Mouse (Mus musculus) liver, embryonic 14.5 days (tissue): ENCODE data around the gene Ddhd1. TPM values are rescaled to one million over a fixed set of nuclear protein-coding genes. Genes with fewer than 3 reads are reported as not detected.

ENCODE experiments used
- ATAC-seq: fragments of 200-750 bp; cut with Nextera tagmentation; 2 replicates; pipeline ENCODE4 v1.8.0; 2017; ENCODE audit warnings: moderate number of reproducible peaks, mild to moderate bottlenecking, moderate library complexity; ENCODE audit not compliant: insufficient read depth
- DNase-seq, 3 experiments: peaks; one replicate each; pipeline ENCODE4 v3.0.0-alpha.2; 2012 to 2013; ENCODE audit warnings: low read depth in 3 of 3, low spot score in 3 of 3
- H3K27ac ChIP-seq: fragments of 300-500 bp; sonication (generic); 2 replicates; pipeline ENCODE4 v1.5.1; 2014; ENCODE audit warnings: moderate library complexity, mild to moderate bottlenecking, control low read depth, inconsistent platforms
- H3K27me3 ChIP-seq: fragments of 300-500 bp; sonication (generic); 2 replicates; pipeline ENCODE4 v1.6.1; 2014; ENCODE audit warnings: mild to moderate bottlenecking, low read length, moderate library complexity; ENCODE audit not compliant: control insufficient read depth, insufficient read depth
- H3K36me3 ChIP-seq: fragments of 300-500 bp; sonication (generic); replicated peaks from 2 replicates; pipeline ENCODE4 v1.6.1; 2014; ENCODE audit warnings: low read depth; ENCODE audit not compliant: control insufficient read depth, insufficient read depth
- H3K4me1 ChIP-seq, 2 experiments: fragments of 200-500 bp in 1 of 2; fragments of 300-500 bp in 1 of 2; sonication (generic) in 1 of 2; replicated peaks; 2 replicates each; pipeline ENCODE4 v1.6.1; 2012 to 2014; ENCODE audit warnings: antibody characterized with exemption in 1 of 2, inconsistent platforms in 1 of 2, low read length in 1 of 2; ENCODE audit not compliant: control insufficient read depth in 2 of 2, insufficient read depth in 2 of 2
- H3K4me2 ChIP-seq: fragments of 300-500 bp; sonication (generic); 2 replicates; pipeline ENCODE4 v1.6.1; 2014; ENCODE audit warnings: low read depth, mild to moderate bottlenecking, control low read depth, moderate library complexity
- H3K4me3 ChIP-seq, 2 experiments: fragments of 200-500 bp in 1 of 2; fragments of 300-500 bp in 1 of 2; sonication (generic) in 1 of 2; 2 replicates each; pipeline ENCODE4 v1.5.1; 2012 to 2014; ENCODE audit warnings: low read depth in 2 of 2, low read length in 2 of 2, mild to moderate bottlenecking in 2 of 2, control low read depth in 1 of 2, inconsistent platforms in 1 of 2, moderate library complexity in 1 of 2; ENCODE audit not compliant: insufficient read depth in 1 of 2
- H3K9ac ChIP-seq: fragments of 300-500 bp; sonication (generic); replicated peaks from 2 replicates; pipeline ENCODE4 v1.6.1; 2014; ENCODE audit warnings: mild to moderate bottlenecking, control low read depth, moderate library complexity
- H3K9me3 ChIP-seq: fragments of 300-500 bp; sonication (generic); 2 replicates; pipeline ENCODE4 v1.6.1; 2016; ENCODE audit warnings: low read length, mixed read lengths; ENCODE audit not compliant: control insufficient read depth
- CTCF ChIP-seq: IDR thresholded peaks from 2 replicates; pipeline ENCODE4 v1.5.1; 2016; ENCODE audit warnings: antibody characterized with exemption, low read depth, control low read depth
- EP300 ChIP-seq: IDR thresholded peaks from 2 replicates; pipeline ENCODE4 v1.6.1; 2016; ENCODE audit warnings: antibody characterized with exemption, low read depth
- WGBS: fragments of 180-500 bp; shearing (Covaris S2); extraction: QIAGEN DNeasy Blood & Tissue Kit; methylation state at CpG from one replicate; pipeline ENCODE4 v1.1.7; 2014; ENCODE audit not compliant: insufficient replicate concordance; 5-methylcytosine and 5-hydroxymethylcytosine counted together
- polyA plus RNA-seq, 2 experiments: library from polyadenylated mRNA; depleted of rRNA in 1 of 2; stranded (reverse) in 1 of 2; unstranded in 1 of 2; fragments of >200 nt; fragmentation: Nextera tagmentation in 1 of 2; extraction: Ambion mirVana in 1 of 2; gene quantifications; 2 replicates each; pipeline versions ENCODE4 v1.2.1 to v1.2.3; 2012 to 2014

Gene Ddhd1
- polyA plus RNA-seq, 2 experiments = 8.9 to 15.4 TPM

DNA sequence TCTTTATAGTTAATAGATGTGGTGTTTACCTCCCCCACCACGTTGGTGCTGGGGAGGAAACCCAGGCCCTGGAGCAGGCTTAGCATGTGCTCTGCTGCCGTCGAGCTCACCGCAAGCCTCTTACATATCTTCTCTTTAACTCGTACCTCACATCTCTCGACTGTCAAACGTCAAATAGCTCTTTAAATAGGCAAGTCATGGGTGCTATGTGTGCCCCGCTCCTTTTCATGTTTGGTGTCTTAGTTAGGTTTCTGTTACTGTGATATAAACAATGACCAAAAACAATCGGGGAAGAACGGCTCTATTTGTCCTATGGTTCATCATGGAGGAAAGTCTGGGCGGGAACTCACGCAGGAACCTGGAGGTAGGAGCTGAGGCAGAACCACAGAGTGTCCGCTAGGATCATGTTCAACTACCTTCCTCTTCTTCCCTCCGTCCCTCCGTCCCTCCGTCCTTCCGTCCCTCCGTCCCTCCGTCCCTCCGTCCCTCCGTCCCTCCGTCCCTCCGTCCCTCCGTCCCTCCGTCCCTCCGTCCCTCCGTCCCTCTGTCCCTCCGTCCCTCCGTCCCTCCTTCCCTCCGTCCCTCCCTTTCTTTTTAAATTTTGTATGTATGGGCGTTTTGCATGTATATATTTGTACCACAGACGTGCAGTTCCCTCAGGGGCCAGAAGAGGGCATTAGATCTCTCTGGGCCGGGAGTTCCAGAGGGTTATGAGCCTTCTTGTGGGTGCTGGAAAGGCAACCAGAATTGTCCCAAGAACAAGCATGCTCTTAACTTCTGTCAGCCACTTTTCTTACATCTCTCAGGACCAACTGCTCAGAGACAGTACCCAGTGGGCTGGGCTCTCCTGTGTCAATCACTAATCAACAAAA, 91.6 kb downstream of the Ddhd1 start:
- Histone ChIP-seq H3K4me3 (peak overlapping the region; percentile 4 to 18; a peak in 1 of 4 replicates), H3K9me3 (no peaks in the 10 kb centered on the region), H3K9ac (no peak overlapping the region), H3K4me2 (peak overlapping the region; percentile 40), H3K36me3 (no peaks in the 10 kb centered on the region), H3K27me3 (no peaks in the 10 kb centered on the region), H3K27ac (no peak overlapping the region), H3K4me1 (no peaks in the 10 kb centered on the region; a peak in 1 of 4 replicates)
- no peak for TF ChIP-seq EP300
- TF ChIP-seq CTCF = peak; percentile 86
- no peak for ATAC-seq
- WGBS = 17% methylated on average over 33 of the region's 33 CpGs
- peak; percentile 33 to 46 (median 38) for DNase-seq

DNA sequence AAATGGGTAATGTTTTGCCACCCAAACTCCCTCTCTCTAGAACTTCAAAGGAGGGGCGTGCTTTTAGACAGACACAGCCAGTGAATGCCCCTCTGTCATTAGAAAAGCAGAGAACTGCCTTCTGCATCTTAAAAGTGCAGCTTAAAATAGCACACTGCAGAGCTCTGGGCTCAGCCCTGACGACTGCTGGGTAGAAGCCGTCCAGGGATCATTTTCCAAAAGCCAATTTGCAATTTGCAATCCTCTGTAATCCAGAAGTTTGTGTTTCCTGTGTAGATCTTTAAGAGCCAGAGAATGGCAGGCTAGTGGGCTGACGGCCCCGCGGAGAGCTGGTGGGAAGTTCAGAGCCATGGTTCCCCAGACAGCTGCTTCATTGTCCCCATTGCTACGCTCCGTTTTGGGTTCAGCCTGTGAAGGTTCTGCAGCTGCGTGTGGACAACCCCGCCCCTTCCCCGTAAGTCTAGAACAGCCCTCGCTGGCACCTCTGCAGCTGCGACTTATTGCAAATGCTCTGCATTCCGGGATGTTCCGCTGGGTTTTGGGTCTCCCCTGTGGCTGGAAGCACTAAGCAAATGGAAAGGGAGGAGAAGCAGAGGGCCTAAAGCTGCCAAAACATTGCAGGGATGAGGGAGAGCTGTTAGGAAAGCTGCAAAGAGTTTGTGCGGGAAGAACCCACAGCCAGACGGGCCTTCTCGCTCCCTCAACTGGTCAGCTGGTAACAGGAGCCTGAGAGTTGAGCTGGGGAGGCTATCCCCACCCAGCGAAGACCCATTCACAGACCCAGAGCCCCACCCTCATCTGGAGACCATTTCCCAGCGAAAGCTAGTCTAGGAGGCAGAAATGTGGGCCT, 92.5 kb downstream of the Ddhd1 start:
- Histone ChIP-seq H3K9me3 (no peaks in the 10 kb centered on the region), H3K36me3 (no peaks in the 10 kb centered on the region), H3K27ac (no peak overlapping the region), H3K4me2 (peak overlapping the region; percentile 38), H3K9ac (no peak overlapping the region), H3K27me3 (no peaks in the 10 kb centered on the region), H3K4me3 (no peak overlapping the region), H3K4me1 (no peaks in the 10 kb centered on the region; a peak in 1 of 4 replicates)
- TF ChIP-seq CTCF (no peak), EP300 (no peak)
- DNase-seq (no peak), ATAC-seq (no peak)
- 22% methylated on average over 20 of the region's 20 CpGs for WGBS

DNA sequence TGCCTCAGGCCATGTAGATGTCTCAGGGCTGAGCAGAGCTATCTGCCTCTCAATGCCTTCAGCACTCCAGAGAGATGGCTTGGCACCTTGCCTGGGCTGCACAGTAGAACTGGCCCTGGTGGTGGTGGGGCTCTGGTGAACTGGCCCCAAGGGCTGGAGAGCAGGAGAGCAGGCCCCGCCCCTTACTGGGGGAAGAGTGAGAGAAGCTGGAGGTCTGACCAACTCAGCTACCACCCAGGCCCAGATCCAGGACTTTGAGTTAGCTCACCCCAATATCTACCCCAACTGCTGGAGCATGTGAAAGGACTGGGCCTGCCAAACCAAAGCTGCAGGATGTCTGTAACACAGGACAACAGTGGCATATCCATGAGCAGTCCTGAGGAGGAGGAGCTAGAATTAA, 94.4 kb downstream of the Ddhd1 start:
- Histone ChIP-seq H3K36me3 (no peaks in the 10 kb centered on the region), H3K9me3 (no peaks in the 10 kb centered on the region), H3K4me2 (no peak overlapping the region), H3K4me3 (no peak overlapping the region), H3K9ac (no peak overlapping the region), H3K4me1 (no peaks in the 10 kb centered on the region; a peak in 1 of 4 replicates), H3K27ac (no peak overlapping the region), H3K27me3 (no peaks in the 10 kb centered on the region)
- WGBS = 50% methylated on average over 1 of the region's 1 CpGs
- ATAC-seq (no peak), DNase-seq (no peak)
- TF ChIP-seq CTCF = no peak
- no peak for TF ChIP-seq EP300

DNA sequence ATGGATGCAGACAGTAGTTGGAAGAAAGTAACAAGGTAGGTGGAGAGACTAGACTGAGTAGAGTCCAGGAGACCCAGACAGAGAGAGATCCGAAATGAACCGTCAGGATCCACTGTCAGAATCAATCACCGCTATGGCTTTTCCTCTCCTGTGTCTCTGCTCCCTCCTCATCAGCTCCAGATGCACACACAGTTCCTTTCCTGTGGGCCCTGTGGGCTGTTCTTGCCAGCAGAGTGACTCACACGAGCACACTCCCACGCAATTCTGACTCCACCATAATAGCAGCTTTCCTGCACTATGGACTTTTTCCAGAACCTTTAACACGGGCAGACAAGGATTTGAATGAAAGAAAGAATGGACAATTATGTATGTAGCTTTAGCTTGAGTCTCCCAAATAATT, 96.3 kb downstream of the Ddhd1 start:
- no peak for TF ChIP-seq EP300
- no peak for TF ChIP-seq CTCF
- no peak overlapping the region for H3K4me3 ChIP-seq
- WGBS = 63% methylated on average over 6 of the region's 6 CpGs
- DNase-seq (no peak), ATAC-seq (no peak)
- no peaks in the 10 kb centered on the region for H3K36me3 ChIP-seq
- no peak overlapping the region for H3K4me2 ChIP-seq
- no peak overlapping the region for H3K27ac ChIP-seq
- no peak overlapping the region for H3K9ac ChIP-seq
- no peaks in the 10 kb centered on the region for H3K27me3 ChIP-seq
- H3K9me3 ChIP-seq = no peaks in the 10 kb centered on the region
- H3K4me1 ChIP-seq = no peaks in the 10 kb centered on the region; a peak in 1 of 4 replicates

DNA sequence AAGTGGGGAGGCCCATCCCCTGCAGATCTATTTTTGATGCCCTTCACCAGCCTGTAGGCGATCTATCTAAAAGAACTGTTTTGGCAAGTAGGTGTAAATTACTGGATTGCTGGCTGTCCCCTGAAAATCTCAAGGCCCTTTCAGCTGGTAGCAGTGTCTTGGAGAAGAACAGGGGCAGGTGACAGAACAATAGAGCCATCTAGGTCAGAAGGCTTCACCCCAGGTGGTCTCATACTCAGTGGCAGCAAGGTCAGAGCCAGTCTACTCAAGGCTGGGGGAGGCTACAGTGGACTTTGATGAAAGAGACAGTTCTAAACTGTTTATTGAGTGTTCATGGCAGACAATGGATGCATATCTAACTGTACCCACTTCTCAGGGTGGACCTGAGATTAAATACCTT, 98.9 kb downstream of the Ddhd1 start:
- Histone ChIP-seq H3K36me3 (no peaks in the 10 kb centered on the region), H3K9me3 (no peaks in the 10 kb centered on the region), H3K4me1 (no peaks in the 10 kb centered on the region), H3K4me3 (no peak overlapping the region), H3K9ac (no peak overlapping the region), H3K27ac (no peak overlapping the region), H3K4me2 (no peak overlapping the region), H3K27me3 (no peaks in the 10 kb centered on the region)
- WGBS = 73% methylated on average over 1 of the region's 1 CpGs
- ATAC-seq (no peak), DNase-seq (no peak)
- TF ChIP-seq EP300 (no peak), CTCF (no peak)
